Mouse (Mus musculus): Measurements from ENCODE around the gene Itga4. TPM values are rescaled to one million over a fixed set of nuclear protein-coding genes. Genes with fewer than 3 reads are reported as not detected.

Itga4 gene
- polyA plus RNA-seq, 1 experiment from 2014 or later: 2.7 TPM

DNA sequence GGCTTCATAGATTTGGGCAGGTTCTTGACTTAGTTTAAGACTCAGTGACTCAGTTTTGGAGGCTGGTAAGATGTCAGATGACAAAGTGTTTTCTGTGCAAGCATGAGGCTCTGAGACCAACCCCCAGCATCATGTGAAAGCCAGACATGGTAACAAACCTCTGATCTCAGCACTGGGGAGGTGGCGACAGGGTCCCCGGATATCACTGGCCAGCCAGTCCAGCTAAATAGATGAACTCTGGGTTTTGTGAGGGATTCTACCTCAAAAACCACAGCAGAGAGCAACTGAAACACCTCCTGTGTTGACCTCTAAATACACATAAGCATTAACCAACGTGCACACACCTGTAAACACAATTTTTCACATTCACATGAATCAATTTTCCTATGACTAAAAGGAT is 12.0 kb downstream of the Itga4 start:
- Histone ChIP-seq H3K27ac (no peak overlapping the region), H3K4me1 (replicated peaks) (no peaks in the 10 kb centered on the region), H3K9ac (no peak overlapping the region), H3K4me3 (no peak overlapping the region), H3K4me2 (no peak overlapping the region), H3K9me3 (replicated peaks) (no peaks in the 10 kb centered on the region), H3K27me3 (no peaks in the 10 kb centered on the region), H3K36me3 (no peaks in the 10 kb centered on the region)
- ATAC-seq (replicated peaks; ENCODE audit: insufficient number of reproducible peaks, insufficient read depth, low FRiP score, low read depth): no peak
- WGBS: 67% methylated on average over 3 of the region's 3 CpGs

DNA sequence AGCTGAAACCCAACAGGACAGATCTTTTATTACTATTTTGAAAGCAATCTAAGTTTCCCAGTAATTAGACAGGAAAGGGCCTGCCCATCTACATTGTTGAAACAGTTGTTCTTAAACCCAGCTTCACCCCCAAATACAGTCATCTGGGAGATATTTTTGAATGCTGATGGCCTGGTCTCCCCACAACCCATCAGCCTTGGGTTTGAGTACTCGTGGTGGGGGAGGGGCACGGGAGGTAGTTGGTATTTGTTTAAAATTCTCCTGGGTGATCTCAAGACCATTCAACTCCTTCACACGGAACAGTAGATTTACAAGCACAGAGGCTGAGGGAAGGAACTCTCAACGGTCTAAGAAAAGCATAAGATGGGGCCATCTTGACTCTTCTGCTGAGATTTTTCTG is 13.6 kb downstream of the Itga4 start:
- Histone ChIP-seq H3K9me3 (replicated peaks) (no peaks in the 10 kb centered on the region), H3K27me3 (no peaks in the 10 kb centered on the region), H3K4me3 (no peak overlapping the region), H3K4me1 (replicated peaks) (no peaks in the 10 kb centered on the region), H3K27ac (no peak overlapping the region), H3K4me2 (no peak overlapping the region), H3K36me3 (no peaks in the 10 kb centered on the region), H3K9ac (no peak overlapping the region)
- WGBS: 76% methylated on average over 4 of the region's 4 CpGs
- no peak for ATAC-seq (replicated peaks; ENCODE audit: insufficient number of reproducible peaks, insufficient read depth, low FRiP score, low read depth)

DNA sequence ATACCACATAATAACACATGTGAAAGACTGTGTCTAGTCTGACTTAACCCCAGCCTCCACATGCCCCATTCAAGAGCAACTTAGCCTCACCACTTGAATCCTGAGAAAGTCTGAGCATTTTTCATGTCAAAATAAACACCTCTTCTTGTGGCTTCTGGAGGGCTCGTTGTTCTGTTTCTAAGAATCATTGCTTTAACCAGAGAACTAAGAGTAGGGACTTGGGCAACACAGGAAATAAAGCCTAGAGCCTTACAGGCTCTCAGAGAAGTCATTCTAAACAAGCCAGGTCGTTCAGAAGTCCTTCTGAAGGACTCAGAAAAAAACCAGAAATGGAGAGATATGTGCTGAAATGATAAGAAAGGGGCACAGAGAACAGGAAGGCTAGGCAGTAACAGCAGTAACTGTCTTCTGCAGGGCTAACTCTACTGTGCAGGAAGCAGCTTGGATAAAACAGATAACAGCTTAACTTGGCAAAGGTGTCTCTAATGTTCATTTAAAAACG is 14.9 kb downstream of the Itga4 start:
- H3K9me3 ChIP-seq (replicated peaks): no peaks in the 10 kb centered on the region
- H3K9ac ChIP-seq: no peak overlapping the region
- H3K27ac ChIP-seq: no peak overlapping the region
- 18% methylated on average over 3 of the region's 3 CpGs for WGBS
- no peaks in the 10 kb centered on the region for H3K4me1 ChIP-seq (replicated peaks)
- no peak overlapping the region for H3K4me3 ChIP-seq
- no peaks in the 10 kb centered on the region for H3K36me3 ChIP-seq
- H3K4me2 ChIP-seq: no peak overlapping the region
- H3K27me3 ChIP-seq: no peaks in the 10 kb centered on the region
- ATAC-seq (replicated peaks; ENCODE audit: insufficient number of reproducible peaks, insufficient read depth, low FRiP score, low read depth): no peak

DNA sequence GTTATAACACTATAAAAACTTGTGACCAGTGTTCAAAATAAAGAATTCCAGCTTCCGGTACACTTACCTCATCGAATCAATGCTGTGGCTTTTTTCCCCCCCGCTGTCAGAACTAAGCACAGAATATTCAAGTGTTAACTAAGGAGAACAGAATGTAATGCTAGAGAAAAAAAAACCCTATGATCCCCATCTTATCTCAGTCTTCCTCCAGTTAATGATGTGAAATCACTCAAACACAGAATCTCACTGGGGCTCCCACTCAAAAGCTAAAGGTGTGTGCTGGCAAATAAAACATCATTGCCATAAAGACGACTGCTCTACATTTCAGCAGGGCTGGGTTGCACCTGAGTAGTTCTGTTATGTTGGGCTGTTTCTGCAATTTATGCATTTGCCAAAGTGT is 16.6 kb downstream of the Itga4 start:
- H3K9me3 ChIP-seq (replicated peaks): no peaks in the 10 kb centered on the region
- no peak for ATAC-seq (replicated peaks; ENCODE audit: insufficient number of reproducible peaks, insufficient read depth, low FRiP score, low read depth)
- no peak overlapping the region for H3K9ac ChIP-seq
- no peaks in the 10 kb centered on the region for H3K4me1 ChIP-seq (replicated peaks)
- H3K4me3 ChIP-seq: no peak overlapping the region
- no peak overlapping the region for H3K4me2 ChIP-seq
- H3K27ac ChIP-seq: no peak overlapping the region
- no peaks in the 10 kb centered on the region for H3K36me3 ChIP-seq
- no peaks in the 10 kb centered on the region for H3K27me3 ChIP-seq
- 86% methylated on average over 4 of the region's 4 CpGs for WGBS

DNA sequence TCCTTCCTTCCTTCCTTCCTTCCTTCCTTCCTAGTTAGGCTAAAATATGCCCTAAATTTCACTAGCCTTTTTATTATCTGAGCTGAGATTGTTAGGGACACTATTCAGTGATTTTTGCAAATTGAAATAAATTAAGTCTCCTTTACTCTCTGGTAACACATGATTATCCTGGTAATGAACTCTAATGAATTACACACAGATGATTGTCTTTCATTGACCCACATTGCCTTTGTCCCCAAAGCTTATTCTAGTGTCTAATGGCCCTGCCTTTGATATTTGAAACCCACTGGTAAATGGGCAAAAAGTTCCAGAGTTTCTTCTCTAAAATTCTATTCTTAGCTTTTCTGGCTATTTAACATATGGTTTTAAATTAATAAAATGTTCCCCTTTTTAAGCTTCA is 23.4 kb downstream of the Itga4 start:
- no peak for ATAC-seq (replicated peaks; ENCODE audit: insufficient number of reproducible peaks, insufficient read depth, low FRiP score, low read depth)
- Histone ChIP-seq H3K36me3 (no peaks in the 10 kb centered on the region), H3K4me3 (no peak overlapping the region), H3K4me1 (replicated peaks) (no peaks in the 10 kb centered on the region), H3K27ac (no peak overlapping the region), H3K27me3 (no peaks in the 10 kb centered on the region), H3K4me2 (no peak overlapping the region), H3K9ac (no peak overlapping the region), H3K9me3 (replicated peaks) (no peaks in the 10 kb centered on the region)

DNA sequence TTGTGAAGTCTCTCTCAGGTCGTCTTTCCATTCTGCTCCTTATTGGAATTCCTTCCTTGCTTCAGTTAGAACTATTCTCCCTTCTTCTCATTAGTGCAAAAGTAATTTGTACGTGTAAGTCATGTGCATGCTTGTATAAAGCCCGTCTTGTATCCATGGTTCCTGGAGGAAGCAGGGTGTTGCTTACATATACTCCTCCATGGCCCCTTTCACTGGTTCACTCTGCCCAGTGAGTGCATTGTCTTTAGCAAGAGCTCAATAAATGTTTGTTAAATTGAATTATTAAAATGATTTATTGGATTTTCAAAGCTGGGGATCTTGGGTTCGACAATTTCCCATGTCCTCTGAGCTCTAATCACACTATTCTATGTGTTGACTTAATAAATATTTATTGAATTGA is 29.0 kb downstream of the Itga4 start:
- ATAC-seq (replicated peaks; ENCODE audit: insufficient number of reproducible peaks, insufficient read depth, low FRiP score, low read depth): no peak
- 83% methylated on average over 4 of the region's 4 CpGs for WGBS

DNA sequence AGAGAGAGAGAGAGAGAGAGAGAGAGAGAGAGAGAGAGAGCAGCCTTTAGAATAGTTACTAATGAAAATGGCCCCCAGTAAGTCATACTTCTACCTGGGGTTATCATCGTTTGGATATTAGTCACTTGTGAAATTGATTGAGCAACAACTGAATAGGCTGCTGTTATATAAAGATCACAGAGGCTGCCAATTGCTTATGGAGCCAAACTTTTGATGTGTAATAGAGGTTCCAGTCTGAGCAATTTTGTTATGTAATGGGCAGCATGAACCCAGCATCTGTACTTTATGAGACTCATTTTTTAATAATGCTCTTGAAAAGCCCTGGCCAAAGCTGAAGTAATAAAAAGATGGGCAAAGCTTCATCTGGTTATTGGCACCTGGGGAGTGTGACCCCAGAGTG is 34.9 kb downstream of the Itga4 start:
- ATAC-seq (replicated peaks; ENCODE audit: insufficient number of reproducible peaks, insufficient read depth, low FRiP score, low read depth): no peak
- 67% methylated on average over 1 of the region's 1 CpGs for WGBS
- no peaks in the 10 kb centered on the region for H3K4me1 ChIP-seq (replicated peaks)
- no peak overlapping the region for H3K4me3 ChIP-seq
- no peak overlapping the region for H3K4me2 ChIP-seq
- no peaks in the 10 kb centered on the region for H3K27me3 ChIP-seq
- H3K9me3 ChIP-seq (replicated peaks): no peaks in the 10 kb centered on the region
- H3K9ac ChIP-seq: no peak overlapping the region
- H3K36me3 ChIP-seq: no peaks in the 10 kb centered on the region
- H3K27ac ChIP-seq: no peak overlapping the region

More for the DNA sequence above, 29.0 kb downstream of the Itga4 start:
- H3K36me3 ChIP-seq: no peaks in the 10 kb centered on the region
- no peaks in the 10 kb centered on the region for H3K27me3 ChIP-seq
- no peak overlapping the region for H3K4me2 ChIP-seq
- H3K9me3 ChIP-seq (replicated peaks): no peaks in the 10 kb centered on the region
- no peak overlapping the region for H3K27ac ChIP-seq
- no peaks in the 10 kb centered on the region for H3K4me1 ChIP-seq (replicated peaks)
- H3K4me3 ChIP-seq: no peak overlapping the region
- H3K9ac ChIP-seq: no peak overlapping the region

DNA sequence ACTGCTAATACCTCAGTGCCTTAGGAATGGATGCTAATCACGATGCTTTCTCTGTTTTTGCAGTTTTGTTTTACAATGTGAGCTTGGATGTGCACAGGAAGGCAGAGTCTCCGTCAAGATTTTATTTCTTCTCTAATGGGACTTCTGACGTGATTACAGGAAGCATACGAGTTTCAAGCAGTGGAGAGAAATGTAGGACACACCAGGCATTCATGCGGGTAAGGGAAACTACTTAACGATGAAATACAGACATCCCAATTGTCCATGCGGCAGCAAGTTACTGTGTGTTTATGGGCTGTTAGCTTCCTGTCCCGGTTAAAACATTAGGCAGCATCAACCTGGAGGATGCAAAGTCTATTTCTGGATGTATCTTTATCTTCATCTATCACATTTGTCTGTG is 36.7 kb downstream of the Itga4 start:
- no peak overlapping the region for H3K4me2 ChIP-seq
- H3K27me3 ChIP-seq: no peaks in the 10 kb centered on the region
- 72% methylated on average over 8 of the region's 8 CpGs for WGBS
- H3K4me1 ChIP-seq (replicated peaks): no peaks in the 10 kb centered on the region
- ATAC-seq (replicated peaks; ENCODE audit: insufficient number of reproducible peaks, insufficient read depth, low FRiP score, low read depth): no peak
- no peak overlapping the region for H3K27ac ChIP-seq
- H3K4me3 ChIP-seq: no peak overlapping the region
- H3K36me3 ChIP-seq: no peaks in the 10 kb centered on the region
- H3K9me3 ChIP-seq (replicated peaks): no peaks in the 10 kb centered on the region
- H3K9ac ChIP-seq: no peak overlapping the region

DNA sequence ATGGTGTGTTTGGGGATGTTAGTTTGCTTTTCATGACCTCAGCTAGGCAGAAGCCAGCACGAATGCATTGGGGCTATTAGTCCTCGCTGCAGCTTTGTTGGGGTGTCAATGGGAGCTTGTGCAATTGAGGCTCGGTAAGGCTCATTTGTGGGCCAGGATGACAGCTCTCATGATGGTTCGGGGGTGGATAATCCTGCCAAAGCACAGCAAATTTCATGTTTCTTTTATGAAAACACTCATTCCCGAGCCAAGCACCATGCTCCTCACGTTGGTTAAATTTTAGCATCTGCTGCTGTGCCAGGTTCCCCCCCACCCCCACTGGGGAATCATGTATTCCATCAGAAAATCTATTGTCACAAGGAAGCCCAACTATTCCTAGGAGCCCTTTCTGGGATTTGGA is 37.2 kb downstream of the Itga4 start:
- Histone ChIP-seq H3K4me3 (no peak overlapping the region), H3K9ac (no peak overlapping the region), H3K4me1 (replicated peaks) (no peaks in the 10 kb centered on the region), H3K4me2 (no peak overlapping the region), H3K27me3 (no peaks in the 10 kb centered on the region), H3K27ac (no peak overlapping the region), H3K9me3 (replicated peaks) (no peaks in the 10 kb centered on the region), H3K36me3 (no peaks in the 10 kb centered on the region)
- ATAC-seq (replicated peaks; ENCODE audit: insufficient number of reproducible peaks, insufficient read depth, low FRiP score, low read depth): no peak
- WGBS: 80% methylated on average over 6 of the region's 6 CpGs

DNA sequence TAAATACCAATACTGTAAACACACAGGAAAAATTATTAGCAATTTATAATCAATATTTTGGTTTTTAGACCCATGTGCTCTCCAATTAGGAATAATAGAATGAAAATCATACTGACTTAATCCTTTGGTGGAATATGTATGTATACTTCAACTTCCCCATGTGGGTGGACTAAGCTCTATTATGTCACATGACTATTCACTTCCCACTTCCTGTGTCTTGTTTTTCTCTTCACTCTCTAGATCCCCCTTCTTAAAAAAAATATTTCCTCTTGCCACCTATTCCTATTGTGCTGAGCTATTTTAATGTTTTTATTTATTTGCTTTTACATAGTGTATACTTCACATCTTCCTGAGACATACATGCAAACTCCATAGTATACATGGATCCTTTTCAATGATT is 47.2 kb downstream of the Itga4 start:
- Histone ChIP-seq H3K4me2 (no peak overlapping the region), H3K27me3 (no peaks in the 10 kb centered on the region), H3K4me1 (replicated peaks) (no peaks in the 10 kb centered on the region), H3K36me3 (no peaks in the 10 kb centered on the region), H3K27ac (no peak overlapping the region), H3K9ac (no peak overlapping the region), H3K4me3 (no peak overlapping the region), H3K9me3 (replicated peaks) (no peaks in the 10 kb centered on the region)
- no peak for ATAC-seq (replicated peaks; ENCODE audit: insufficient number of reproducible peaks, insufficient read depth, low FRiP score, low read depth)

DNA sequence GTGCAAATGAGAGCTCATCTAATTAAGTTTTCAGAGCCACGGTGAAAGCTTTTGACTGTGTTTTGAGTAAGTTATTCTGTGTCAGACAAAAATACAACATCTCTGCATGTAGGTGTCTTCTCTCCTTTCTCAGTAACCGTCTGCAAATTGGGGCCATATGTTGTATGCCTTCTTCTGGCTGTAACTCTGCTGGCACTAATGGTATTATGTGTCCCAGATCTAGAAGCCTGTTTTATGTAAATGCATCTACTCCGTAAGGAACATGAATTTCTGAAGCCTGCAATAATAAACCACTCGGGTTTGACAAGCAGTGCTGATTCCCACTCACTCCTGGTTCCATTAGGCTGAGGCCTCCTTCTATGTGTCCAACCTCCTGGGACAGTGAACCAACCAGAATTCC is 52.3 kb downstream of the Itga4 start:
- ATAC-seq (replicated peaks; ENCODE audit: insufficient number of reproducible peaks, insufficient read depth, low FRiP score, low read depth): no peak
- no peak overlapping the region for H3K9ac ChIP-seq
- no peaks in the 10 kb centered on the region for H3K9me3 ChIP-seq (replicated peaks)
- WGBS: 76% methylated on average over 4 of the region's 4 CpGs
- no peaks in the 10 kb centered on the region for H3K4me1 ChIP-seq (replicated peaks)
- H3K4me3 ChIP-seq: no peak overlapping the region
- H3K36me3 ChIP-seq: no peaks in the 10 kb centered on the region
- no peak overlapping the region for H3K4me2 ChIP-seq
- no peak overlapping the region for H3K27ac ChIP-seq
- H3K27me3 ChIP-seq: no peaks in the 10 kb centered on the region

DNA sequence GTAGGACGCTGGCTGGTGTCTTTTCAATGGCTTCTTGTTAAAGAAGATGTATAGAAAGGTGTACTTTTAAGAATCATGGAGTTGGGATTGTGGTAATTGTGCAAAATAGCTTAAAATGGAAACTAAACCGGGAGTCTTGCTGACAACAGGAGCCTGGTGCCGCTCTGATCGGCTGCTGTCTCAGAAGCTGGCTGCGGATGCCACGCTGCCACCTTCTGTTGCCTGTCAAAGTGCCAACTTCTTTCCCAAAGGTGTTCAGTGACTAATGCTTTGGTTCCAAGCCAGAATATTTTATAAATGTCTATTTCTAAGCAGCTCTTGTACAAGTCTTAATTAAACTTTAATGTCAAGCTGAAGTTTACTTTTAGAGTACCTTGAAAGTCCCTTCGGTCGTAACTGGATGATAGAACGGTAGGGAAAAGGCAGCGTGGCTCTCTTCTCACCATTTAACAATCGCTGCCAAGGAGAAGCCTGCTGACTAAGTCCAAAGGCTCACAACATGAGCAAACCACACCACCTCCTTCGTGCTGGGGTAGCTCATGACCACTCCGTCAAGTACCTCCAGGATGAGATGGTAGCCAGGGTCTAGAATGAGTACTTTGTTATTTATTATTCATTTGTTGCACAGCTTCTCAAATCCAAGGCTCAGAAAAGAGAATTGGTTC is 54.4 kb downstream of the Itga4 start:
- 87% methylated on average over 13 of the region's 13 CpGs for whole genome bisulfite sequencing
- Histone ChIP-seq H3K9ac (no peak overlapping the region), H3K27ac (no peak overlapping the region), H3K36me3 (no peaks in the 10 kb centered on the region), H3K4me1 (replicated peaks) (no peaks in the 10 kb centered on the region), H3K9me3 (replicated peaks) (no peaks in the 10 kb centered on the region), H3K27me3 (no peaks in the 10 kb centered on the region), H3K4me3 (no peak overlapping the region), H3K4me2 (no peak overlapping the region)
- ATAC-seq (replicated peaks; ENCODE audit: insufficient number of reproducible peaks, insufficient read depth, low FRiP score, low read depth): no peak

Data from heart, embryonic 15.5 days (tissue).